Mouse (Mus musculus): ENCODE data around the gene Vmn1r15. TPM values are rescaled to one million over a fixed set of nuclear protein-coding genes. Genes with fewer than 3 reads are reported as not detected.

The Vmn1r15 gene
- polyA plus RNA-seq (2012; rRNA removed; ENCODE audit: low replicate concordance): not detected in 2 replicates

GRCm38 (mm10) chr6:57257652-57258051 lies at the start of gene Vmn1r15:
Vmn1r15 (plus strand) TSS chr6:57257952.

GRCm38 (mm10) chr6:57231386-57231785 lies 26.4 kb upstream of the Vmn1r15 start, which contains the start of gene Vmn1r14:
Vmn1r14 (plus strand) TSS chr6:57231686.

Other genes with a start within 250 kb of the Vmn1r15 start
- gene Vmn1r7, start 232.6 kb upstream of the Vmn1r15 start, polyA plus RNA-seq (2012; rRNA removed; ENCODE audit: low replicate concordance): not detected in 2 replicates
- not detected in 2 replicates for gene Vmn1r8, start 225.7 kb upstream of the Vmn1r15 start, polyA plus RNA-seq (2012; rRNA removed; ENCODE audit: low replicate concordance)
- not detected in 2 replicates for gene Vmn1r9, start 191.2 kb upstream of the Vmn1r15 start, polyA plus RNA-seq (2012; rRNA removed; ENCODE audit: low replicate concordance)
- gene Vmn1r10, start 148.5 kb upstream of the Vmn1r15 start, polyA plus RNA-seq (2012; rRNA removed; ENCODE audit: low replicate concordance): not detected in 2 replicates
- gene Vmn1r11, start 124.5 kb upstream of the Vmn1r15 start, polyA plus RNA-seq (2012; rRNA removed; ENCODE audit: low replicate concordance): not detected in 2 replicates
- gene Vmn1r12, start 101.0 kb upstream of the Vmn1r15 start, polyA plus RNA-seq (2012; rRNA removed; ENCODE audit: low replicate concordance): not detected in 2 replicates
- gene Vmn1r13, start 54.7 kb upstream of the Vmn1r15 start, polyA plus RNA-seq (2012; rRNA removed; ENCODE audit: low replicate concordance): not detected in 2 replicates
- not detected in 2 replicates for gene Vmn1r14, start 26.3 kb upstream of the Vmn1r15 start, polyA plus RNA-seq (2012; rRNA removed; ENCODE audit: low replicate concordance)
- gene Vmn1r16, start 71.5 kb downstream of the Vmn1r15 start, polyA plus RNA-seq (2012; rRNA removed; ENCODE audit: low replicate concordance): not detected in 2 replicates
- gene Vmn1r17, start 105.8 kb downstream of the Vmn1r15 start, polyA plus RNA-seq (2012; rRNA removed; ENCODE audit: low replicate concordance): not detected in 2 replicates
- not detected in 2 replicates for gene Vmn1r18, start 137.8 kb downstream of the Vmn1r15 start, polyA plus RNA-seq (2012; rRNA removed; ENCODE audit: low replicate concordance)
- not detected in 2 replicates for gene Vmn1r19, start 145.8 kb downstream of the Vmn1r15 start, polyA plus RNA-seq (2012; rRNA removed; ENCODE audit: low replicate concordance)
- gene Vmn1r20, start 171.0 kb downstream of the Vmn1r15 start, polyA plus RNA-seq (2012; rRNA removed; ENCODE audit: low replicate concordance): not detected in 2 replicates